Mouse (Mus musculus): ENCODE measurements around the gene Prpf19.

The Prpf19 gene

GRCm38 (mm10) chr19:10940097-10940800, 45.2 kb downstream of the Prpf19 start:
- DNase-seq, result peak; percentile 78

- DNase-seq, result no peak
Observed at GRCm38 (mm10) chr19:10940801-10941457, 45.9 kb downstream of the Prpf19 start.

DNA sequence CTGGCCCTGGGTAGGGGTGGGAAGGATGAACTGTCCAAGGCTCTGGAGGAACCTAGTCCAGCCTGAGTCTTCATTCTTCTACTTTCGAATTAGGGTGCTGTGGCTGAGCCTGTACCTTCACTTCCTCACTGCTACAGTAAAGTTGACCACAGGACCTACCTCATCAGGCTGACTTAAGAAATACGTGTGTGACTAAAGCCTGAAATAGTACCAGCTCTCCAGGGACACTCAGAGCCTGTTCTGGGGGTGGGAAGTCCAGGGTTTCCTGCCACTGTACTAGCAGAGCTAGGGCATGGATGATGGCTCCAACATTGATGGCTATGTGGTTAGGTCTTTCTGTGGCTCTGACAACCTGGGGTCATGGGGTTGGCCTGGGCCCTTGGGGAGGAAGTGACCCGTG, 48.9 kb downstream of the Prpf19 start:
- no peak for DNase-seq

DNA sequence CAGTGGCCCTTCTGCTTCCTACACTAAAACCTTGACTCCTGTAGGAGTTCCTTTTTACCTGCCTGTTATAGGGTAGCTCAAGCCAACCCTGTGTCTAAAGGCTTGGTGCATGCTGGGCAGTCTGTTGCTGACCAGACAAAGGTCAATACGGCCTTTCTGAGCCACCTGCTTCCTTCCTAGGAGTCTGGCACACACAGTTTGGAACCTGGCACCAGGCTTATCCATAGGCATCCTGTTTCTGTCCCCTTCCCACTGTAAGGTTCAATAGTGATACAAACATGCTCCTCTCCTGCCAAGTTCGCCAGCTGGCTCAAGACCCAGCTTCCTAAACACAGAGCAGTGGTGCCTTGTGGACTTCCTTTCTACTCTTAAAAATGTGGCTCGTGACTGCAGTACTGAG, 51.5 kb downstream of the Prpf19 start:
- no peak for DNase-seq

- no peak for DNase-seq
Observed at GRCm38 (mm10) chr19:10947219-10947618, 52.2 kb downstream of the Prpf19 start.

DNA sequence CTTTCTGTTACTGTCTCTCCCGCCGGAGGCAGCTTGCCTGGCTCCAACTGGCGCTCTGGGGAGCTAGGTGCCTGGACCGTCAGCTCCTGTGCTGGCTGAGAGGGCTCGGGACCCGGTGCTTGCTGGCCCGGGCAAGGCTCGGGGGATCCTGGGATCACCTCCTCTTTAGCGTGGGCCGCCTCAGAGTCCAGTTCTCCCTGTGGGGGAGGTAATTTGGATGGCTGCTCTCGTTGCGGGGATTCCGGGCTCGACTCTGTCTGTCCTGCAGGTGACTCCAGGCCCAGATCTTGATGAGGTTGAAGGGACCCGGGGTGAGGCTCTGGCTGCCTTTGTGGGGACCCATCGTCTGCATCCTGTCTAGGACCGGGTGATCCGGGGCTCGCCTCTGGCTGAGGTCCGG, 53.4 kb downstream of the Prpf19 start:
- DNase-seq, result peak; percentile 8

DNA sequence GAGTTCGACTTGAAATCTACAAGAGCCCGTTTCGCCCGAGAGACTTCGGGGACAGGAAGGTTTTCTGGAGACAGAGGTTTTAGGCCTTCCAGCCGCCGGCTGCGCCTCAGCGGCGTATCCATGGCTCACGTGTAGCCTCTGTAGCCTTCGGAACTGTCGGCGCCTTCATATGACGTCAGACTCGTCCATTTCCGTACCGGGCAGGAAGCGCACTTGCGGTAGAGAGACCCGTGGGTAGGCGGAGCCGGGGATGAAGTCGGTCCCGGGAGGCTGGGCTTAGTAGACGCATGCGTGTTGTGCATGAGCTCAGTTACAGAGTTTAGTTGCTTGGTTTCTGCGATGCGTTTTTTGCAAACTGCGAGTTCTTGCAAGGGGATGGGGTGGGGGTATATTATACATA, 54.1 kb downstream of the Prpf19 start, which contains the start of gene Ccdc86:
TSS of gene Ccdc86 (minus strand) at position 155 of the 400 bp plus-strand sequence.
- DNase-seq, result peak; percentile 99

GRCm38 (mm10) chr19:10949558-10949957, 54.5 kb downstream of the Prpf19 start:
- peak; percentile 13 for DNase-seq

- DNase-seq, result peak; percentile 74
Observed at GRCm38 (mm10) chr19:10952021-10952939, 57.2 kb downstream of the Prpf19 start.
